Mouse (Mus musculus): Measurements from ENCODE around the gene B4galt1.
A peak's percentile ranks its signal among the peaks of the same experiment; 100 is the strongest.

The B4galt1 gene

DNA sequence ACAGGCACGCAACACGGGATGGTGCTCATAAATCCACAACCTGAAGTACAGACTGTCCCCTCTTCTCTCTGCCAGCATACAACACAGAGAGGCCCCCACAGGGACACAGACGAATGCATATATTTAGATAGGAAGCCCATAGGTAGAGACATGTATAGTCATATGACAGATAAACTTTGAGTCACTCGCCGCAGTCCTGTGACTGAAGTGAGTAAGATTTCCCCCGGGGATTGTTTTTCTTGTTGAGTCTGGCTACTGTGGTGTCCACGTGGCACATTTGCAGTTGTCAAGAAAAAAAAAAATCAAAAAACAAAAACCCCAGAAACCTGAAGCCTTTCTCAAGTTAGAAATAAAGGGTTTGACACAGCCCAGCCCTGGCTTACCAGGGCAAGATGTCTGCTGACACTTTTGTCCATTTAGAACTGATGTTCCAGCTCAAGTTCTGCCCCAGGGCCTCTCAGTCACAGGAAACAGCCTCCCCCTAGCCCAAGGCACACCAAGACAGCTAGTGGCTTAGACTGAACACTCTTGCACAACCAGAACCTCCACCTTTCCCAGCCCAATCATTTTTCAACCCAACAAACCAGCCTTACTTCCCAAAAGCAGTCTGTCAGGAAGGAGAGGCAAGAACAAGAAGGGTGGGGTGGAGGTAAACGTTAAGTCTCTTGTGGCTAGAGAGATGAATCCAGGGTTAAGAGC is 71.9 kb downstream of the B4galt1 start:
- DNase-seq (ENCODE audit: low read depth, low spot score) = no peak

DNA sequence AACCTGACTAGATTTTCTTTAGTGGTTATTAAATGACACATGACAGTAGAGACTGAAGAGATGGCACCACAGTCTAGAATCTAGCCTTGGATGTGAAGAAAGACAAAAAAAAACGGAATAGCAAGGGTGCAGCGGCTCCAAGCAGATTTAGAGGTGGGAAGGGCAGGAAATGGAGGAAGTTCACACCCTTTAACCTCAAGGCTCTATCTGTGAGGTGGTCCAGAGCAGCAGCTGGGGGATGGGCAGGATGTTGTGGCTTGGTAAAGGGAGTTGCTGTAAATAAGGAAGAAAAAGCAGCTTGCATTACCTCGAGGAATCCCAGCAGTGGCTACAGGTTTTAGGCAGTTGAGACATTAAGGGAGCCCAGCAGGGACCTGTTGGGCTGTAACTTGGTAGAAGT is 72.7 kb downstream of the B4galt1 start:
- peak; percentile 87 for DNase-seq (ENCODE audit: low read depth, low spot score)

DNA sequence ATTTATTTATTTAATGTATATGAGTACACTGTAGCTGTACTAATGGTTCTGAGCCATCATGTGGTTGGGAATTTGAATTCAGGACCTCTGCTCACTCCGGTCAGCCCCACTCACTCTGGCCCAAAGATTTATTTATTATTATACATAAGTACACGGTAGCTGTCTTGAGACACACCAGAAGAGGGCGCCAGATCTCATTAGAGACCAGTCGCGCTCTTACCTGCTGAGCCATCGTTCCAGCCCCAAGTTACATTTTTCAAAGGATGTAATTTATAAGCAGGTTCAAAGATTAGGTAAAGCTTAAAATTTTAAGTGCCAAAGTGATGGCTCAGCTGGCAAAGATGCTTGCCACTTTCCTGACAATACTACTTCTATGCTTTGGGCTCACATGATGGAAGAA is 75.1 kb downstream of the B4galt1 start:
- no peak for DNase-seq (ENCODE audit: low read depth, low spot score)

DNA sequence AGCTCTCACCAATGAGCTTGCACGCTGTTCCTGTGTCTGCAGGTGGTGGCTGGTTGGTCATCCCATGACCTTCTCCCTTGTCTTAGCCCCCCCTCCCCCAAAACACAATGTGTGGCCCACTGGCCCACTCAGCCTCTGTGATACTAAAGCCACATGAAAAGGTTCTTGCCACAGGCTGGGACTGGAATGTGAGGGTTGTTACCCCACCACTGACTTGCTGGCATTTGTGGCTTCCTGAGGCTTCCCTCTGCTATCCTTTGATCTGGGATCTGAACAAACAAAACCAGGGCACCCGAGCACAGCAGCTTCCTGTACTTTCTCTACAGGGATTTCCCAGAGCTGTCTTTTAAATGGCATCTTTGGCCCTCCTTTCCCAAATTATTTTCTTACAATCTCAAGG is 76.7 kb downstream of the B4galt1 start:
- peak; percentile 38 for DNase-seq (ENCODE audit: low read depth, low spot score)

DNA sequence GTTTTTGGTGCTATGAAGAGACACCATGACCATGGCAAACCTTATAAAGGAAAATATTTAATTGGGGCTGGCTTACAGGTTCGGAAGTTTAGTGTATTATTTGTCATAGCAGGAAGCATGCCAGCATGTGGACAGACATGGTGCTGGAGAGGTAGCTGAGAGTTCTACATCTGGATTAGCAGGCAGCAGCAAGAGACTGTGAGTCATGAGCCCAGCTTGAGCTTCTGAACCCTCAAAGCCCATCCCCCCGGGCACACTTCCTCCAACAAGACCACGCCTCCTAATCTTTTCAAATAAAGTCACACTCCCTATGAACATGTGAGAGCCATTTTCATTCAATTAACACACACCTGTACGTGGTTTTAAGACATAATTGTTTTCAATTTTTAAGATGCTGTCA is 77.4 kb downstream of the B4galt1 start:
- DNase-seq (ENCODE audit: low read depth, low spot score) = no peak

DNA sequence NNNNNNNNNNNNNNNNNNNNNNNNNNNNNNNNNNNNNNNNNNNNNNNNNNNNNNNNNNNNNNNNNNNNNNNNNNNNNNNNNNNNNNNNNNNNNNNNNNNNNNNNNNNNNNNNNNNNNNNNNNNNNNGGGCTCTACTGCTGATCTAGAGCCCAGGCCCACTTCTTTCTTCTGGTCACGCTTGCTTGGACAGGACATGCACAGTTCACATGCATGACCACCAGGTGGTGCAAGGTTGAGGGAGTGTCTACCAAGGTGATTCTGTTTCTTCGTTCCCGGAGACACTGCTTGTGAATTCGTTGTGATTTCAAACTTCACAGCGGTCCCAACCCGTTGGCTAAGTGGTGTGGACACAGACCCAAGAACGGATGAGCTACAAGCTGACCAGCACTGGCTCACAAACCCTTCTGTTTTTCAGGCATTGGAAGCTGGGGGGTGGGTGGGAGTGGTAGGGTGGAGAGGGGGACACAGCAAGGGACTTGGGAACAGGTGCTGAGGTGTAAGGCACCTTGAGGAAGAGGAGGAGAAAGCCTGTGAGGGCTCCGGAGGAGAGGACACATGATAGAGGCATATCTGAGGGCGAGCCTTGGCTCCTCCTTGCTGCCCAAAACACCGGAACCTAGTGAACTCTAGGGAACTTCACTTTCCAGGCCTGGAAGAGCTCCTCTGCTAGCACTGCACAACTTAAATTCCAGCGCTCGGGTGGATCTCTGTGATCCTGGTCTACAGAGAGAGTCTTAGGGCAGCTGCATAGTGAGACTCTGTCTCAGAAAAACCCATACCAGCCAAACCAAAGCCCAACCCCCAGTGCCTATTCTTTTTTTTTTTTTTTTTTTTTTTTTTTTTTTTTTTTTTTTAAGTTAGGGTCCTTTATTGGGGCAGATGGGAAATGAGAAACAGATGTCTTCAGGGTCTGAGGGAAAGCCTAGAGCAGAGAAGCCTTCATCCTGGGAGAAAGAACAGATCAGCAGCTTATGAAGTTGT is 79.2 kb downstream of the B4galt1 start:
- DNase-seq (ENCODE audit: low read depth, low spot score) = peak; percentile 88

DNA sequence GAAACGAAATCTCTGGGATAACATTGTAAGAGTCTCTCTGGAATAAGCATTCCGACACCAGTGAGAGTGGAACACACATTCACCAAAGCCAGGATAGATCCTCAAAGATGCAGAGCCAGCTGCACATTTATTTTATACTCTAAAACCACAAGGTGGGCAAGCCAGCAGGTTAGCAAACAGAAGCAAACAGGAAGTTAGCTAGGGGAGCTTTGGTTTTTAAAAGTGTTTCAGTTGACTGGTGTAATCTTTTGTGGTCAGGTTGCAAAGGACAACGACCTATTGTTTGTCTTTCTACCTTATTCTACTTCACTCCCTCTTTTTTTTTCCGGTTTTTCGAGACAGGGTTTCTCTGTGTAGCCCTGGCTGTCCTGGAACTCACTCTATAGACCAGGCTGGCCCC is 93.9 kb downstream of the B4galt1 start:
- DNase-seq (ENCODE audit: low read depth, low spot score) = no peak

DNA sequence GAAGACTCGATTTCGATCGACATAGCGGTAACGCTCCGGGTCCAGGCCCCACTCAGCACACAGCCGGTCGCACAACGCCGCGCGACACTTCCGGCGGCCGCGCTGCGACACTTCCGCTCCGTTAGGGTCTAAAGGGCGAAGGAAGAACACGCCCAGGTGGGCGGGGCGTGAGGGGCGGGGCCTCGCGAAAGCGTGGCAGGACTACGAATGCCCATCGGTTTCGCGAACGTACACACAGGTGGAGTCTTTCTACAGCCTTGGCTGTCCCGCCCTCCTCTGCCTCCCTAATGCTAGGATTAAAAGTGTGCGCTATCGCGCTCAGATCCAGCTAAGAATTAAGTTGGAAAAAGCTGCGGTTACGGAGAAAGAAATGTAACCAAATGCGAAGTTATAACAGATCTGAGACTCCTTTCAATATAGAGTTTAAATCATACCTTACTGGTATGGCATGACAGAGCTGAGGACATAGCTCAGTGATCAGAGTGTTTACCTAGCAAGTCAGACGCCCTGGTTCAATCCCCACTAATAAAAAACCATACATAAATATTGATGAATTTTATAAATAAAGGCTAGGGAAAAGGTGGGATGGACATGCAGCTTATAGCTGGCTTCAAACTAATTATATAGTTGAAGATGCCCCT is 95.9 kb downstream of the B4galt1 start, which contains the start of gene Smu1:
Gene Smu1, minus strand, starts transcription at position 144 of the 641 bp plus-strand sequence.
- DNase-seq (ENCODE audit: low read depth, low spot score) = peak; percentile 98

DNA sequence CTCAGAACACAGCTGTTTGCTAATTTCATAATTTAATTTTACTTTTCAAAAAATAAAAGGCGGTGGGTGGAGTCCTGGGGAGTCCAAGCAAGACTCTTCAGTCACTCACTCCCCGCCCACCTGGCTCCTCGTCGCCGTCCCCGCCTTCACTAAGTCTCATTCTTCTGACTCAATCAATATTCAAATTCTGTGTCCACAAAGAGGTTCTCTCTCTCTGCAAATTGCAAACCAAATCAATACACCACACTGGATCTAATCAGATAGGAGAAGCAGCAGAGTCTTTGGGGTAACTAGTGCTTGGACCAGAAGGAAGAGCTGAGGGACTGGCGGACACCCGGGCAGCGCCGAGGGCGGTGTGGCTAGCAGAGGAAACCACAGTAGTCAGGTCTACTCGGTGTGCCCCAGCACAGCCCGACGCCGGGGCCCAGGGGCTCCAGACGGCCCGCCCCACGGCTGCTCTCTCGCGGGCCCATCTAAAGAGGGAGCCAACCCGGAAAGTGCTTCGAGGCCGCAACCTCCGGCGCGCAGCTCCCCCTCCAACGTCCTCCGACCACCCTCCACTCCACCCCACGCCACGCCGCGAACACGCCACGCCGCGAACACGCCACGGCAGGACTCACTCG is 96.5 kb downstream of the B4galt1 start:
- peak; percentile 36 for DNase-seq (ENCODE audit: low read depth, low spot score)

Measured in ES-CJ7 (cell line).